Mouse (Mus musculus) skeletal muscle tissue, adult 2 months (tissue): Measurements from ENCODE around the gene P4ha2.

Source experiments
- DNase-seq: peaks from one replicate; pipeline ENCODE4 v3.0.0-alpha.2; 2012; ENCODE audit warnings: low read depth, low spot score

The P4ha2 gene

GRCm38 (mm10) chr11:54068520-54069371, 31.1 kb upstream of the P4ha2 start, which contains the start of gene Pdlim4:
Gene Pdlim4 (minus strand): TSS chr11:54069014.
- DNase-seq, result no peak

DNA sequence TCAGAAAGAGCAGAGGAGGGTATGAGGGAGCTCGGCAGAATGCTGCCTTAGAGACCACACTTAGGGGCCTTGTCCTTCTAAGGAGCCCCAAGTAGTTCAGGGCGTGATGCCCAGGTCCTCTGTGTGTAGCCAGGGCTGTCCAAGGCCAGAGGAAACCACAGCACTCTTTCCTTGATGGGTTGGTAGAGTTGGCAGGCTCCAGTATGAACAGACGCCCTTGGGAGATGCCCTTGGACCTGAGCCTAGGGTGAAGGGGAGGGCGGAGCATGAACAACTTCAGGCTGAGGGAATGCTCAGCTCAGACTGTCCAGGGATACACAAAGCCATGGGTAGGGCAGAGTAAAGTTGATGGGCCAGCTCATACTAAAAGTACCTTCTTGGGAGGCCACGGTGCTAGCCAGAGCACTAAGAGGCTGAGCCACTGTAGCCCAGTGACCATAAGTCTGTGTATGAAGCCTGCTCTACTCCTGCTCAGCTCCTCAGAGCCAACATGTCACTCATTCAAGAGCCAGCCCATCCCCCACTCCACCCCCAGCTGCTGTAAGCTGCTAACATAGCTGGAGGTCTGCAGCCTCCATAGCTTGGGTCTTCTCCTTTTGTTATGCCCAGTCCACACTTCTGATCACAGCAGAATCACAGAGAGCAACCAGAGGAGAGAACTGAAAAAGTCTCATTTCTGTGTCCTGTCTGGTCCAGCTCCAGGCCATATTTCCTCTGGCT, 28.0 kb upstream of the P4ha2 start:
- no peak for DNase-seq

DNA sequence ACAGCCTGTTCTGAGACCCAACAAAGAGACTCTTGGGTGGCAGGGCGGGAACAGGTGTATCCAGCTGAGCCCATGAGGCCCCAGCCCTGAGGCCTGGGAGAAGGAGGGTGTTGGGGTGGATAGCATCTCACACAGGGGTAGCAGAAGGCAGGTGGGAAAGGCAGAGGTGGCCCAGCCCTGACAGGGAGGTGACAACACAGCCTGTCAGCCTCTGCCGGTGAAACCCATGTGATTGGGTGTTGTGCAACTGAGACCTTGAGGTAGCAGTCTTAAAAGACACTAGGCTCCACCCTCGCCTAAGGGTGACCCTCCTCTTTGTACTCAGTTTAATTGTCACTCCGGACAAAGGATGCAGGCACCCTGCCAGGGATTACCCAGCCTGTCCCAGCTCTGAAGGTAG, 26.6 kb upstream of the P4ha2 start:
- no peak for DNase-seq

- DNase-seq, result peak; percentile 76
These were observed 24.5 kb upstream of the P4ha2 start for GRCm38 (mm10) chr11:54075353-54075752.

DNA sequence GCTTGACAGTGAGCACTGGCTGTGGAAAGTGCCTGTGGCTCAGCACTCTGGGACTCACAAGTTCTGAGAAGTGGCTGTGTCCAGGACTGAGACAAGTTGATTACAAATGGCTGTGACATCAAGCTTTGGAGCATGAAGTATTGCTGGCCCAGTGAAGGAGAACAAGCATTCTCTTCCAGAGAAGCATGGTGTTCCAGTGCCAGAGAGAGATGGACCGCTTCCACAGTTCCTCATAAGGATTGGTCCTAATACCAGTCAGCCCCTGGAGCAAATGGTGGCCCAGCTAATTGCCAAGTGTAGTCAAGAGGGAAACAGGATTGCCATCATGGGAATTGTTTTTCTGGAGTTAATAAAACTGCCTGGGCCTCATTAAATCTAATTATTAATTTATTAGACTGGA, 23.8 kb upstream of the P4ha2 start:
- DNase-seq, result peak; percentile 72

GRCm38 (mm10) chr11:54080435-54080834, 19.5 kb upstream of the P4ha2 start:
- no peak for DNase-seq

GRCm38 (mm10) chr11:54082725-54083124, 17.2 kb upstream of the P4ha2 start:
- no peak for DNase-seq

- no peak for DNase-seq
These were observed 14.9 kb upstream of the P4ha2 start for GRCm38 (mm10) chr11:54084976-54085375.

GRCm38 (mm10) chr11:54085816-54086215, 14.1 kb upstream of the P4ha2 start:
- DNase-seq, result no peak

DNA sequence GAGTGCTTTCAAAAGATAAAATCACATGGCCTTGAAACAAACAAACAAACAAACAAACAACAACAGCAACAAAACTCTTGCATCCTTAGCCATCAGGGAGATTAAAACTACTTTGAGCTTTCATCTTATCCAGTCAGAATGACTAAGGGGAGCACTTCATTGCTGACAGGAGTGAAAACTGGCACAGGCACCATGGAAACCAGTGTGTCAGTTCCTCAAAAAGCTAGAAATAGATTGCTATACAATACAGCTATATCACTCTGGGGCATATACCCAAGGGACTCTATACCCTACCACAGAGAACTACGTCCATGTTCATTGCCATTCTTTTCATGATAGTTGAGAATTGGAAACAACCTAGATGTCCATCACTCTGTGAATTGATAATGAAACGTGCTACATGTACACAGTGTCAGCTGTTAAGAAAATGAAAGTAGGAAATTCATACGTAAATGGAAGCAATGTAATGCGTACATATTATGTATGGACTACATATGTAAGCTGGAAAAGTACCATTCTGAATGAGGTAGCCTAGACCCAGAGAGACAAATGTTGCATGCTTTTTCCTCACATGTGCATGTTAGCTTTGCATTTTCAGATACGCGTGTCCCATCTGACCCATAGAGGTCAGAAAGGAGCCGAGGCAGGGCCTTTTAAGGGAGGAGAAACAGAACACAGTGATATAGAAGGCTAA, 11.5 kb upstream of the P4ha2 start:
- DNase-seq, result no peak

- DNase-seq, result no peak
These were observed 11.0 kb upstream of the P4ha2 start for GRCm38 (mm10) chr11:54088947-54089317.

DNA sequence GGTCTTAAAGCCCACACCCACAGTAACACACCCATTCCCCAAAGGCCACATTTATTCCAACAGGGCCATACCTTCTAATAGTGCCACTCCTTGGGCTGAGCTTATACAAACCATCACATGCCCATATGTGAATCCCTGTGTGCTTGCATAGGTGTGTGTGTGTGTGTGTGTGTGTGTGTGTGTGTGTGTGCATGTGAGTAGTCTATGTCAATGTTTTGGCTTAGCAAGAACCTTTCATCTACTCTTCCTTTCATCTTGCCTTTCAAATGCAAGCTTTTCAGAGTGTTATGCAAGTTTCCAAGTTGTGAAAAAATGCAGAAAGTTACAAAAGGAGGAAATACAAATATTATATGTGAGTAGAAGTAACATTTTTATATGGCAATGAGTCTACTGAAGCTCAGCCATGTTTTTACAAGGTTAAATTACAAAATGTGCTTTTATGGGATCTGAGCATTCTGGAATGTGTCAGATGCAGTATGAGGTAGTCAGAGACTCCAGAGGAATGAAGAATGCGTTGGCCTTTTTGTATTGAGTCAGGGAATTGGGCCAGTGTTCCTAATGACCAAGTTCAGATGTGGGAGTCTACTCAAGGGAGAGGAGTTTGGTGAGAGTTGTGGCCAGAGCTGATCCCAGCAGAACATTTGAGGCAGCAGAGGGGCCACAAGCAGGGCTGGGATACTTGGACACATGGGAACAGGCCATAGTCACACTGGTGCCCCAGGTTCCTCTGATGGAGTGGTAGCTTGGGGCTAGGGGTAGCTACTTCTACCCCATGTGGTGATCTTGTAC, 9.6 kb upstream of the P4ha2 start:
- peak; percentile 68 for DNase-seq

- no peak for DNase-seq
These were observed 8.2 kb upstream of the P4ha2 start for GRCm38 (mm10) chr11:54091726-54092125.

DNA sequence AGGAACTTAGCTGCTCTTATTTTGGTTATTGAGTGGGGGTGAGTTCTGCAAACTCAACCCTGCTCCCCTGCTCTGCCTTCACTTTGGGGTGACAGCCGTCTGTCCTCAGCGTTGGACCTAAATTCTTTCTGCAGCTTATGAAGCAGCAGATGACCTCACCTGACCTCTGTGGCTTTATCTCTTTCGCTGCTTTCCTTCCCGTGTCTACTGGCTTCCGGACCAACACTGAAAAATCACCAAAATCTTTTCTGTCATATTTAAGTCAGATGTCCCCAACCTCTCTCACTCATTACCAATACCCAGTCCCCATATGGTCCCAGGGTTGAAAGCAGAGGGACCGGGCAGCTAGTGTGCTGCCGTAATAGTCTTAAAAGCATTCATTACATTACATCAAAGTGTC, 7.7 kb upstream of the P4ha2 start:
- no peak for DNase-seq

- DNase-seq, result peak; percentile 73
These were observed 6.9 kb upstream of the P4ha2 start for GRCm38 (mm10) chr11:54093000-54093399.

DNA sequence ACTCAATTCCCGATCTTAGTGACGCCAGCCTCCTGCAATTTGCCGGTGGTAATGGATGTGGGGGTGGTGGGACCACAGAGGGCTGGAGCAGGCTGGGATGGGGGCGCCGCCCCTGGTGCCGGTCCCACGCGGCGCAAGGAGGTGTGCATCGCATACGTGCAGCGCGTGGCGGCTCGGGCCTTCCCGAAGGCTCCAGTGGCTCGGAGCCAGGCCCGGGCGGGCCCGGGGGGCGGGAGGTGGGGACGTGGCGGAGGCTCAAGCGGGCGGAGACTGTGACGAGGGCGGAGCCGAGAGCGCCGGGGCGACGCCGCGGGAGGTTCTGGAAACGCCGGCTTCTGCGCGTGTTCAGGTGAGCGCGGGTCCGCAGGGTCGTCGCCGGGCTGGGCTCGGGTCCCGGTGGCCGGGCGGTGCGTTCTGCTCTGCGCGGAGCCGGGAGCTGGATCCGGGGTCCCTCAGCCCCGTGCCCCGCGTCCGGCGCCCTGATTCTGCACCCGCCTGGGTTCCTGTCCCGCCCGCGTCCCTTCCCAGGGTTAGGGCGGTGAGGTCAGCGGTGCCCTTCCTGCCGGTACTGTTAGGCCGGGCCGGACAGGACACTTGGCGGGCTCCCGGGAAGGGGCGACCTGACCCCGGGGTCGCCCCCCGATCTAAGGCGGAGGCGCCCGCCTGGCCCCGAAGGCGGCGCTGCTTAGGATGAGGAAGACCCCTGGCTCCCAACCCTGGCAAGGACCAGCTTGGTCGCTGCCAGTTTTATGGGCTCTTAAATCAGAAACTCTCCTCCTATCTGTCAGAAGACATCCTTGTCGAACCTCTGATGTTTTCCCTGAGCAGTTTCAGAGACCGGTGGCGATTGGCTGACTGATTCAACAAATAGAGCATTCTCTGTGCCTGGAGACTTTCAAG, 1.0 kb downstream of the P4ha2 start:
- DNase-seq, result peak; percentile 64

DNA sequence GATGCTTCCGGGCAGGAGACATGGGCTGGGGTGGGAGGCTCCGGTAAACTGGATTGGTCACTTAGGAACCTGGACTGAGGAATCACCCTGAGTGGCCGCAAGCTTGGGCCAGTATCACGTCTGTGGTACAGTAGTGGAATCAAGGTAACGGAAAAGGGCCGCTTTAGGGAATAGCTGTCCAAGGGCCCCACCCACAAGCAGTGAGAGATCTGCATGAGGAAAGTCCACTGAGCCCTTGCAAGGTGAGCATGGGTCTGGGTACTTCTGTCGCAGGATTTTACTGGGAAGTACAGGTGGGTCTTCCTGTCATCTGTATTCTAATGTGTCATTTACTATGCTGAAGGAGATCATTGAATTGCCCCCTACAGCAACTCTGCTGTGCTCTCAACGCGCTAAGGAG, 1.8 kb downstream of the P4ha2 start:
- DNase-seq, result no peak

DNA sequence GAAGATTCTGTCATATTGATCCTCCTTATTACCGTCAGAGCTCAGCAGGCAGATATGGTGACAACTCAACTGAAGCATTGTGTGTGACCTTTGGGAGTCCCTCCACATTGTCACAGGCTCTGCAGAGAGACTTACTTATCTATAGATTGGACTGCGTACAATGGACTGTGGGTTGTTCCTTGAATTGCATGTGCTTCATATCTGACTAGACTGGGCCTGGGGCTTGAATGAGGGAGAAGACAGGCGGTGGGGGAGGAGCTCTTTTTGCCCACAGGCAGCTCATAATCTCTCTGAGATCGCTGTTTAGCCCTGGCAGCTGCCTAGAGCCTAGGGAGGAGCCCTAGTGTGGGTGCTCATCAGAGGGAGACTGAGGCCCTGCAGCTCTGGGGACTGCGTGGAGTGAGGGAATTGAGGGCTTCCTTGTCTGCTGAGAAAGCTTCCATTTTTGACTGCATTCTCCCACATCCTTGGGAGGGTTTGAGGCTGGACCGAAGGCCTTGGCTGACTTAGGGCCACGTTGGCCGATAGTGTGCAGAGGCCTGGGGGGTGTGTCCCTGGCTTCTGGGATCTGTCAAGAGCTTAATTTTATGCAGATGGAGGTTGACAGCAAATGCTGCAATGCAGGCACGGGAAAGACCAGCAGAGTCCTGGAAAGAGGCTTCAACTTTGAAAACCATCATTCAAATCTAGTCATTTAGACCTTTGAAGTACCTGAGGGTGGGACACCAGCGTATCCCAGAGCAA, 3.0 kb downstream of the P4ha2 start:
- no peak for DNase-seq

- DNase-seq, result no peak
These were observed 5.1 kb downstream of the P4ha2 start for GRCm38 (mm10) chr11:54105011-54105410.

GRCm38 (mm10) chr11:54106676-54107075, 6.8 kb downstream of the P4ha2 start:
- DNase-seq, result no peak
